Mouse (Mus musculus): ENCODE data around the gene Nppb. TPM values are rescaled to one million over a fixed set of nuclear protein-coding genes. Genes with fewer than 3 reads are reported as not detected.

Nppb gene
- total and polyA plus RNA-seq, 3 experiments: not detected

DNA sequence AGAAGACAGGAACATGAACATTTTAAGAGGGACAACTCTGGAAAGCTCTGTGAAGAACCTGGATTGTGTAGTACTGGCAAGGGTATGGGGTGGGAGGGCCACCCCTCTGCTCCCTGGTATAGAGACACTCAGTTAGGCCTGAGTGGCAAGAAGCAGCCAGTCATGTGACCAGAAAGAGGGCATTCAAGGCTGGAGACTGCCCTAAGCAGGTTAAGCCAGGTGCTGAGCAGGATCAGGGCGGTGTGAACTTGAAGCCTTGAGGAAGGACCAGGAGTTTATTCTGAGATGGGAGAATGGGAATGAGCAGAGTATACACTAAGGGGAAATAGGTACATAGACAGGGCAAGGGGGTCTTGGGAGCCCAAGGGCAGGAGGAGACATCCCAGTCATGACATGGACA, 42.6 kb upstream of the Nppb start:
- Histone ChIP-seq H3K9me3 (replicated peaks; ENCODE audit: insufficient read depth, low read length) (no peaks in the 10 kb centered on the region), H3K36me3 (ENCODE audit: control insufficient read depth in 1 of 2, insufficient read depth in 2 of 2, low read length in 2 of 2) (peaks cover 2 to 8% of the 10 kb centered on the region in 2 experiments), H3K9ac (ENCODE audit: control insufficient read depth, low read depth, low read length, poor library complexity, severe bottlenecking) (peak overlapping the region; percentile 15), H3K4me1 (ENCODE audit: control insufficient read depth in 1 of 2, insufficient read depth in 2 of 2, low read length in 2 of 2) (peaks cover 7 to 22% of the 10 kb centered on the region in 2 experiments), H3K79me2 (ENCODE audit: control insufficient read depth, insufficient read depth, low read length, poor library complexity) (peaks cover 36% of the 10 kb centered on the region), H3K27ac (ENCODE audit: control insufficient read depth, low read depth, low read length) (no peak overlapping the region), H3K27me3 (ENCODE audit: control insufficient read depth in 1 of 2, insufficient read depth in 2 of 2, low read length in 2 of 2) (no peaks in the 10 kb centered on the region), H3K4me3 (ENCODE audit: control insufficient read depth in 1 of 2, insufficient read depth in 1 of 2, low read depth in 2 of 2, low read length in 2 of 2) (peak overlapping the region in 1 of 2 experiments; percentile 5)
- DNase-seq (ENCODE audit: low read depth, low spot score): no peak
- no peak for TF ChIP-seq GATA1 (IDR thresholded peaks at IDR 0.05; ENCODE audit: low read depth, low read length)
- no peak for TF ChIP-seq MAX (IDR thresholded peaks at IDR 0.05; ENCODE audit: low read length)
- TF ChIP-seq ZC3H11A (IDR thresholded peaks at IDR 0.05; ENCODE audit: low read depth, low read length): no peak
- no peak for TF ChIP-seq BHLHE40 (IDR thresholded peaks at IDR 0.05; ENCODE audit: borderline replicate concordance, low read depth, low read length)
- no peak for TF ChIP-seq KAT2A (conservative IDR thresholded peaks at IDR 0.05; ENCODE audit: low read depth, low read length)
- TF ChIP-seq USF1 (IDR thresholded peaks at IDR 0.05; ENCODE audit: low read depth, low read length): peak; percentile 67

DNA sequence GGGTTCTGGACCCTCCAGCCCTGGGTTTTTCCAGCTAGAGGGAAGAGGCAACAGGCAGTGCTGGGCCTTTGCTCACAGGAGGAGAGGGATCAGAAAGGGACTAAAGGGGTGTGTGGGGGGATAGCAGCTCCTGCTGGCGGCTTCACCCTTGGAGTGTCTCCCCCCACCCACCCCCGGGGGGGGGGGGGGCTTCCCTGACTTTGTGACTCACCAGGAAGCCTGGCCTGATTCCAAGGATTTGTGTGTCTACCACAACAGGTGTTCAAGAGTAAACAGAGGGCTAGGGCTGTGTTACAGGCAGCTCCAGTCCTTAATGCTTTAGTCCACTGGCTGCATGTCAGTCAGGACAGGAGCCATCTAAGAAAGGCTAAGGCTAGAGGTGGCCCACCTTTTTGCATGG, 38.1 kb upstream of the Nppb start:
- DNase-seq (ENCODE audit: low read depth, low spot score): no peak
- no peak for TF ChIP-seq POLR2A (IDR thresholded peaks at IDR 0.05; ENCODE audit: control insufficient read depth in 1 of 2, insufficient read depth in 1 of 2, low read depth in 1 of 2, low read length in 2 of 2, poor library complexity in 1 of 2)
- no peak for TF ChIP-seq TBP (IDR thresholded peaks at IDR 0.05; ENCODE audit: low read depth, low read length)
- no peak for TF ChIP-seq ZKSCAN1 (IDR thresholded peaks at IDR 0.05; ENCODE audit: low read depth, low read length)
- TF ChIP-seq ZC3H11A (IDR thresholded peaks at IDR 0.05; ENCODE audit: low read depth, low read length): no peak
- TF ChIP-seq MAFK (IDR thresholded peaks at IDR 0.05; ENCODE audit: borderline replicate concordance, low read depth, low read length): no peak
- TF ChIP-seq TAL1 (IDR thresholded peaks at IDR 0.05; ENCODE audit: low read length): no peak
- no peak for TF ChIP-seq RAD21 (IDR thresholded peaks at IDR 0.05; ENCODE audit: low read depth, low read length)
- no peak for TF ChIP-seq NRF1 (IDR thresholded peaks at IDR 0.05; ENCODE audit: insufficient read depth, low read depth, low read length, poor library complexity, severe bottlenecking)
- no peak for TF ChIP-seq ELF1 (IDR thresholded peaks at IDR 0.05; ENCODE audit: low read depth, low read length)
- Histone ChIP-seq H3K4me1 (ENCODE audit: control insufficient read depth in 1 of 2, insufficient read depth in 2 of 2, low read length in 2 of 2) (peaks cover 0 to 10% of the 10 kb centered on the region in 2 experiments; a peak in 2 of 4 replicates), H3K79me2 (ENCODE audit: control insufficient read depth, insufficient read depth, low read length, poor library complexity) (peaks cover 19% of the 10 kb centered on the region), H3K9me3 (replicated peaks; ENCODE audit: insufficient read depth, low read length) (no peaks in the 10 kb centered on the region), H3K27ac (ENCODE audit: control insufficient read depth, low read depth, low read length) (no peak overlapping the region), H3K27me3 (ENCODE audit: control insufficient read depth in 1 of 2, insufficient read depth in 2 of 2, low read length in 2 of 2) (no peaks in the 10 kb centered on the region), H3K4me3 (ENCODE audit: control insufficient read depth in 1 of 2, insufficient read depth in 1 of 2, low read depth in 2 of 2, low read length in 2 of 2) (no peak overlapping the region), H3K36me3 (ENCODE audit: control insufficient read depth in 1 of 2, insufficient read depth in 2 of 2, low read length in 2 of 2) (peaks cover 2 to 6% of the 10 kb centered on the region in 2 experiments), H3K9ac (ENCODE audit: control insufficient read depth, low read depth, low read length, poor library complexity, severe bottlenecking) (no peak overlapping the region)

DNA sequence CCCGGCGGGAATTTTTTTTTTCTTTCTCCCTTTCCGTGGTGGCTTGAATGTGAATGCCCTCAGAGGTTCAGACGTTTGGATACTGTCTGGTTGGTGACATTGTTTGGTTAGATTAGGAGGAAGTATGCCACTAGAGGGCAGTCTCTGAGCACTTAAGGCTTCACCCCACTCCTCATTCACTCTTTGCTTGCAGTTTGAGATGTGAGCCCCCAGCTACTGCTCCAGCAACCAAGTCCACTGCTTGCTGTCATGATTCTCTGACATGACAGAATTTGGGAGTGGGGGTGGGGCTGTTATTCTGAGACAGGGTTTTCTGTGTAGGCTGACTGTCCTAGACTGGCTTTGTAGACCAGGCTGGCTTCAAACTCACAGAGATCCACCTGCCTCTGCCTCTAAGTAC, 32.0 kb upstream of the Nppb start:
- H3K79me2 ChIP-seq (ENCODE audit: control insufficient read depth, insufficient read depth, low read length, poor library complexity): no peaks in the 10 kb centered on the region
- TF ChIP-seq CTCF (IDR thresholded peaks at IDR 0.05 in 2 of 3, conservative IDR thresholded peaks at IDR 0.05 in 1 of 3; ENCODE audit: control insufficient read depth in 1 of 3, insufficient read depth in 1 of 3, low read depth in 2 of 3, low read length in 3 of 3, poor library complexity in 1 of 3, severe bottlenecking in 1 of 3) (peak; percentile 61 to 79 (median 71)), POLR2AphosphoS2 (IDR thresholded peaks at IDR 0.05; ENCODE audit: low read length) (no peak), RAD21 (IDR thresholded peaks at IDR 0.05; ENCODE audit: low read depth, low read length) (peak; percentile 73), SMC3 (IDR thresholded peaks at IDR 0.05; ENCODE audit: low read depth, low read length) (peak; percentile 55), ZC3H11A (IDR thresholded peaks at IDR 0.05; ENCODE audit: low read depth, low read length) (peak; percentile 44)
- H3K4me3 ChIP-seq (ENCODE audit: control insufficient read depth in 1 of 2, insufficient read depth in 1 of 2, low read depth in 2 of 2, low read length in 2 of 2): no peak overlapping the region
- peaks cover 0 to 2% of the 10 kb centered on the region in 2 experiments; a peak in 1 of 4 replicates for H3K36me3 ChIP-seq (ENCODE audit: control insufficient read depth in 1 of 2, insufficient read depth in 2 of 2, low read length in 2 of 2)
- no peak overlapping the region for H3K9ac ChIP-seq (ENCODE audit: control insufficient read depth, low read depth, low read length, poor library complexity, severe bottlenecking)
- H3K9me3 ChIP-seq (replicated peaks; ENCODE audit: insufficient read depth, low read length): no peaks in the 10 kb centered on the region
- no peaks in the 10 kb centered on the region for H3K27me3 ChIP-seq (ENCODE audit: control insufficient read depth in 1 of 2, insufficient read depth in 2 of 2, low read length in 2 of 2)
- no peak overlapping the region for H3K27ac ChIP-seq (ENCODE audit: control insufficient read depth, low read depth, low read length)
- H3K4me1 ChIP-seq (ENCODE audit: control insufficient read depth in 1 of 2, insufficient read depth in 2 of 2, low read length in 2 of 2): no peaks in the 10 kb centered on the region
- peak; percentile 80 for DNase-seq (ENCODE audit: low read depth, low spot score)
